Mouse (Mus musculus) kidney, adult 2 months (tissue): Measurements from ENCODE around the gene Slc36a1.

Source experiments
- CTCF ChIP-seq: fragments of 200-500 bp; conservative IDR thresholded peaks from 2 replicates; pipeline ENCODE4 v1.5.1; 2011; ENCODE audit warnings: low read depth, mild to moderate bottlenecking, control low read depth, low read length, moderate library complexity, mixed read lengths; ENCODE audit not compliant: insufficient read depth, insufficient read length
- POLR2A ChIP-seq: fragments of 200-500 bp; IDR thresholded peaks from one replicate; pipeline ENCODE4 v1.6.1; 2011; ENCODE audit warnings: low read depth, low read length, control low read depth

GRCm38 (mm10) chr11:55209626-55210353 is 5.6 kb downstream of the Slc36a1 start:
- TF ChIP-seq CTCF (no peak), POLR2A (no peak)
